Mouse (Mus musculus): ENCODE data around the gene Tmem128. TPM values are rescaled to one million over a fixed set of nuclear protein-coding genes. Genes with fewer than 3 reads are reported as not detected.

Tmem128 gene
- total RNA-seq (2014; fragmentation: Nextera tagmentation) (38.4 and 40.5 TPM in 2 replicates), total RNA-seq (2017) (31.4 and 36.8 TPM in 2 replicates)

- peak; percentile 90 for ATAC-seq (replicated peaks; ENCODE audit: poor library complexity, severe bottlenecking)
Measured at GRCm38 (mm10) chr5:38260107-38260682, at the start of gene Tmem128. TSS of gene Tmem128 (plus strand) at chr5:38260185.

DNA sequence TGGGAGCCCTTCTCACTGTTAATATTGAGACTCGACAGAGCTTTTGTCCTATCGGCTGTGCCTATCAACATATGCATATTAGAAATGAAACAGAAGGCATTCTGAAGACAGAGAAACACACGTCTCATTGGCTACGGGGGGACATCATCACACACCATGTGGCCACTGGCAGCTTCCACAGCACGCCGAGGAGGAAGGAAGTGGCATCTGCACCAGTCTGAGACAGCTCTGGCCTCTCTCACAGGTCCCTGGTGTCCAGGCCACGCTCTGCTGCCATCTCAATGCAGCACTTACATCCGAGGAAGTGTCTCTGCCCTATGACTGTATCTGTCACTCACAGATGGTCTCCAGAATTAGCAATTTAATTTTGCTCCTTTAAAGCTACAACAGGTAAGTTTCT, 48.3 kb upstream of the Tmem128 start:
- peak; percentile 88 for ATAC-seq (replicated peaks; ENCODE audit: poor library complexity, severe bottlenecking)

- ATAC-seq (replicated peaks; ENCODE audit: poor library complexity, severe bottlenecking) = no peak
Measured at GRCm38 (mm10) chr5:38213009-38213408, 47.0 kb upstream of the Tmem128 start.

- peak; percentile 47 for ATAC-seq (replicated peaks; ENCODE audit: poor library complexity, severe bottlenecking)
Measured at GRCm38 (mm10) chr5:38219771-38220307, 40.1 kb upstream of the Tmem128 start.

- ATAC-seq (replicated peaks; ENCODE audit: poor library complexity, severe bottlenecking) = peak; percentile 86
Measured at GRCm38 (mm10) chr5:38220328-38220912, 39.6 kb upstream of the Tmem128 start, which contains the start of the genes Zbtb49 and Lyar. TSS of gene Zbtb49 (minus strand) at chr5:38220457. TSS of gene Lyar (plus strand) at chr5:38220470.

- ATAC-seq (replicated peaks; ENCODE audit: poor library complexity, severe bottlenecking) = peak; percentile 88
Measured at GRCm38 (mm10) chr5:38235422-38235821, 24.6 kb upstream of the Tmem128 start.

DNA sequence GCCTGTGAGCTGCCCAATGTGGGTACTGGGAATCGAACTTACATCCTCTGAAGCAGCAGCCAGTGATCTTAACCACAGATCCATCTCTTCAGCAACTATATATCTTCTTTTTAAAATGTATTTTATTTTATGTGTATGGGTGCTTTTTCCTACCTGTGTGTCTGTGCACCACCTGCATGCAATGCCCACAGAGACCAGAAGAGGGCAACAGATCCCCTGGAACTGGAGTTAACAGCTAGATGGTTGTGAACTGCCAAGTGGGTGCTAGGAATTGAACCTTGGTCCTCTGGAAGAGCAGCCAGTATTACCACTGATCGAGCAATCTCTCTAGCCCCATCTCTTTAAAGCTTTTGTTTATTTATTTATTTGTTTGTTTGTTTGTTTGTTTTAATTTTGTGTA, 23.4 kb upstream of the Tmem128 start:
- ATAC-seq (replicated peaks; ENCODE audit: poor library complexity, severe bottlenecking) = no peak

GRCm38 (mm10) chr5:38240727-38241472, 19.1 kb upstream of the Tmem128 start:
- ATAC-seq (replicated peaks; ENCODE audit: poor library complexity, severe bottlenecking) = no peak

DNA sequence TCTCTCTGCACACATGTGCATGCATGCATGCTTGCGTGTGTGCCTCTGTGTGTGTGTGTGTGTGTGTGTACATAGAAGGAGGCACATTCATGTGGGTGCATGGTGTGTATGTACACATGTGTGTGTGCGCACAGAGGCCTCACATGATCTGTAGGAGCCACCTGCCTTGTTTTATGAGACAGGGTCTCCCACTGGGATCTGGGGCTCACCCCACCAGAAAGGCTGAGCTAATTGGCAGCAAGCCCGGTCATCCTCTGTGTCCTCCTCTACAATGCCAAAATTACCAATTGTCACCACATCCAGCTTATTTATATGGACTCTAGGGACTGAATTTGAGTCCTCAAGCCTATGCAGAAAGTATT, 18.5 kb upstream of the Tmem128 start:
- no peak for ATAC-seq (replicated peaks; ENCODE audit: poor library complexity, severe bottlenecking)

DNA sequence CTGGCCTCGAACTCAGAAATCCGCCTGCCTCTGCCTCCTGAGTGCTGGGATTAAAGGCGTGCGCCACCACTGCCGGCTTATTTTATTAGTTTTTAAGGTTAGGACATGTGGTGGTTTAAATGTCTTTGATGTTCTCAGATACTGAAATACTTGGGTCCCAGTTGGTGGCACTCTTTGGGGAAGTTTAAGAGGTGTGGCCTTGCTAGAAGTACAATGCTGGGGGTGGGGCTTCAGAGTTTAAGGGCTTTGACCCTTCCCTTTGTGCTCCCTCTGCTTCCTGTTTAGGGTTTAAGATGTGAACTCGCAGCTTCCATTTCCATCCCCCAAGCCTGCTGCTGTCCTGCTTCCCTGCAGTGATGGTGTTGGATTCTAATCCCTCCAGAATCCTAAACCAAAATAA, 18.0 kb upstream of the Tmem128 start:
- no peak for ATAC-seq (replicated peaks; ENCODE audit: poor library complexity, severe bottlenecking)

GRCm38 (mm10) chr5:38255195-38255594, 4.8 kb upstream of the Tmem128 start:
- ATAC-seq (replicated peaks; ENCODE audit: poor library complexity, severe bottlenecking) = peak; percentile 43; the same call in 1 of the 2 replicates

DNA sequence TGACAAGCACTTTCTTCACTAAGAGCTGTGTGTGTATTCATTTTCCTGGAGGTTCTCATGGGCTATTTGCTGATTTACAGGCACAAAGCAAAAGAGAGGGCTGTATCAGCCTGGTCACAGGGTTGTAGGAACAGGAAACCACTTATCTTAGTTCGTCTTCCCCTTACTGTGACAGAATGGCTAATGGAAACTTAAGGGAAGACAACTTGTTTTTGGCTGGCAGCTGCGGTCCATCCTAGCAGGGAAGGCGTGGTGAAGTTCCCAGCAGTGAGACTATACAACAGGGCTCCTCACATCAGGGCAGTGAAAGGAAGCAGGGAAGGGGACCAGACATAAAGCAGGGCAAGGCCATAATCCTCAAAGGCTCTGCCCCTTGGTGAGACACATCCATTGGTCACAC, 4.3 kb upstream of the Tmem128 start:
- ATAC-seq (replicated peaks; ENCODE audit: poor library complexity, severe bottlenecking) = peak; percentile 40

DNA sequence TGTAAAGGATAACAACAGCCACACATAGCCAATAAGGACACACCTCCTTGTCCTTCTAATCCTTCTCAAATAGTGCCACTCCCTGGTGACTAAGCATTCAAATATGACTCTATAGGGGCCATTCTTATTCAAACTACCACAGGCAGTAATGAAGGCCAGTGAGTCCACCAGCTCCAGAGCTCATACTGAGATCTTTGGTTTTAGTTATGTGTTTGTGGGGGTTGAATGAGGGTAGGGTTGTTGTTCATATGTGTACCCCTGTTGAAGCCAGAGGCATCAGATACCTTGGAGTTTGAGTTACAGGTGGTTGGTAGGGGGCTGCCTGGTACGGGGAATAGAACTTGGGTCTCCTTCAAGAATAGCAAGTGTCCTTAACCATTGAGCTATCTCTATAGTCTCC, 3.4 kb upstream of the Tmem128 start:
- ATAC-seq (replicated peaks; ENCODE audit: poor library complexity, severe bottlenecking) = no peak

- ATAC-seq (replicated peaks; ENCODE audit: poor library complexity, severe bottlenecking) = no peak
Measured at GRCm38 (mm10) chr5:38258034-38258772, 1.8 kb upstream of the Tmem128 start.

DNA sequence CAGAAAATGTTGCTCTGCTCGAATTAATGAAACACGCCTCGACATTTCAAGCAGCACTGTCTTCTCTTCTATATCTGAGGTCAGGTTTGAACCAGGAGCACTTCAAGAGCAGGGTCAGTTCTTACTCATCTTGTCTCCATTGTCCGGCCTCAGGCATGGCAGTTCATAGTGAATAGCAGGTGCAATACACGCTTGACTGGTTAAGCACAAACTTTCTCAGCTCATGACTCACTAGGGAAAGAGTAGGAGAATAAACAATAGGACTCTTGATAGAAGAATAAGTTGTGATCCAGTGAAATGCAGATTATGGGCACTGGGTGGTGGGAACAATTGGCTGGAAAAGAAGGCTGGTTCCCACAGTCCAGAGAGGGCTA, 1.2 kb upstream of the Tmem128 start:
- no peak for ATAC-seq (replicated peaks; ENCODE audit: poor library complexity, severe bottlenecking)

- ATAC-seq (replicated peaks; ENCODE audit: poor library complexity, severe bottlenecking) = no peak
Measured at GRCm38 (mm10) chr5:38259455-38260106, 404 bp upstream of the Tmem128 start.

GRCm38 (mm10) chr5:38270942-38271341, 11.0 kb downstream of the Tmem128 start:
- no peak for ATAC-seq (replicated peaks; ENCODE audit: poor library complexity, severe bottlenecking)

DNA sequence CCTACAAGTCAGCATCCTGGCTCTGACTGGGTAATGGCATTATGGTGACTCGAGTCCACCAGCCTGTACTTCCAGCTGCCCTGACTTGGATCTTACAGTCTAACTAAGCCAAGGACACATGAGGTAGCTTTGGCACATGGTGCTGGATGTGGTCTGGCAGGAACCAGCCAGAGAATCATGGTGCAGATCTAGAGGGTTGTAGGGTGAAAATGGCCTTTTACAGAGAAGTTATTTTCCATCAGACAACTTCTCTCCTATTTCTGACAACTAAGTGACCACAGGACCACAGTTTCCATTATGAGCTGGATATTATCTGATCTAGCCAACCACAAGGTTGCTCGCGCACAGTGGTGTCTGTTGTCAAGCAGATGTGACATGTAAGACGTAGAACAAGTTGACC, 13.8 kb downstream of the Tmem128 start:
- ATAC-seq (replicated peaks; ENCODE audit: poor library complexity, severe bottlenecking) = peak; percentile 26; the same call in 1 of the 2 replicates

DNA sequence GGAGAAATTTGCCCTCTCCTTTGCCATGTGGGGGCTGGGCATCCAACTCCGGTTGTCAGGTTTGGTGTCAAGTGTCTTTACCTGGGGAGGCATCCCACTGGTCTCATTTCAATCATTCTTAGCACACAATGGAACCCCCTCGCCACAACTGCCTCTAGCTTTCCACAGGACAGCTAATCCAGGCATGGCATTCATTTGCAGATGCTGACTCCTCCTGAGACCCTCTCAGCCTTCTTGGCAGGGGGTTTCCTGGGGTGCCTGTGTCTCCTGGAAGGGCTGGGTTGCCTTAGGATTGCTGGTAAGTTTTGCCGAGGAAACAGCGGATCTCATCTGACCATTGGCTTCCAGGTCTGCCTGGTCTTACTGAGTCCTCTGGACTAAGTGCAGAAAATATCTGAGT, 15.8 kb downstream of the Tmem128 start, which contains the start of gene Otop1:
Otop1 (plus strand) TSS at position 202 of the 400 bp plus-strand sequence.
- no peak for ATAC-seq (replicated peaks; ENCODE audit: poor library complexity, severe bottlenecking)

- ATAC-seq (replicated peaks; ENCODE audit: poor library complexity, severe bottlenecking) = no peak
Measured at GRCm38 (mm10) chr5:38276451-38276850, 16.5 kb downstream of the Tmem128 start.
